Mouse (Mus musculus) cerebellum, postnatal 25 days (tissue): ENCODE data around the gene Acox1.

Experiments used
- DNase-seq, 2 experiments: peaks; one replicate each; pipeline ENCODE4 v3.0.0; 2021; ENCODE audit warnings: mixed read lengths in 2 of 2

Acox1 gene

GRCm38 (mm10) chr11:116129091-116129790 lies 69.6 kb downstream of the Acox1 start:
- DNase-seq: peak in 1 of 2 experiments; percentile 16

GRCm38 (mm10) chr11:116127986-116128385 lies 70.9 kb downstream of the Acox1 start:
- peak in 1 of 2 experiments; percentile 46 for DNase-seq

- peak in 1 of 2 experiments; percentile 65 for DNase-seq
Measured at GRCm38 (mm10) chr11:116127156-116127980, 71.5 kb downstream of the Acox1 start, which contains the start of gene Trim47. Gene Trim47 (minus strand): TSS chr11:116127210.

- peak in 1 of 2 experiments; percentile 5 for DNase-seq
Measured at GRCm38 (mm10) chr11:116126261-116126660, 72.6 kb downstream of the Acox1 start.
